Mouse (Mus musculus): Measurements from ENCODE around the gene Pla2g5.

- TF ChIP-seq CTCF (IDR thresholded peaks at IDR 0.05; ENCODE audit: borderline replicate concordance, insufficient read depth, low read length): no peak
- no peak for TF ChIP-seq POLR2A (IDR thresholded peaks at IDR 0.05; ENCODE audit: low read depth, low read length)
Observed at GRCm38 (mm10) chr4:138757416-138757815, 105.9 kb downstream of the Pla2g5 start, which contains the start of gene Pla2g2f.

Data from embryonic fibroblast, embryonic 13.5 days (primary cell).